Mouse (Mus musculus) R1 (cell line): Measurements from ENCODE around the gene Polr3f.

Experiments used
- DNase-seq: peaks from one replicate; pipeline ENCODE4 v3.0.0-alpha.2; 2018; ENCODE audit warnings: low read depth, low spot score

The Polr3f gene

DNA sequence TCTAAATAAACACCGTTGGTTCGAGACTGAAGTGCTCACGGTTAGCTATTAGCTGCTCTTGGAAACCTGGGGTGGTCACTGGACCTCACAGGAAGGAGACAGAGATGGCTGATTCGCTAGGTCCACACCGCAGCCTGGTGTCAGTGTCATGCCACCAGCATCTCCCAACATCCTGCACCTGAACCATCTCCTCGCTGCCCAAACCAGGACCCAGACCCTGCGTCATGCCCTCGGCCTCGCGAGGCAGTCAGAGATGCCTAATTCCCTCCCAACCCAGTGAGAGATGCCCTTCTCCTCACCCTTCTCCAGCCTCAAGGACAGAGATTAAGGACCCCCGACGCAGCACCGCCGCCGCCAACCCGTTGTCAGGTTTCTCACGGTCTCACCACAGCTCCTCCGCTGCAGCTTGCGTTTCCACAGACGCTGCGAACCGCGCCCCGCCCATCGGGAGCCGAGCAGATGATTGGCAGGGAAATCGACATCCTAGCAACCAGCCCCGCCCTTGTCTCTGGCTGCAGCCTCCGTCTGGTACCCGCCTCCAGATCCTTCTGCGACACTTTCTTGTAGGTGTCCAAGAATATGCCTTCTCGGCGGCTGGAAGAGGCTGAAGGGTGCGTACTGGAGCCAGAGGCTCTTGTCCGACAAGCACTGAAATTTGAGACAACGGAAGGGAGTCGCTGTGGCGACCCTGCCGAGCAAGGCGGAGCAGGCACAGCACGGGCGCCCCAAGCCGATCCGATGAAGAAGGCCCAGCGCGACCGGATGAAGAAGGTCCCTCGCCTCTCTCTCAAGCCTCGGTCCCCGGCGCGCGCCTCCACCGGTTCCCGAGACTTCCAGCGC, at the start of gene Polr3f, which contains the start of gene Dzank1:
Gene Polr3f (plus strand): TSS at position 738 of the 840 bp plus-strand sequence.
Gene Dzank1 (minus strand): TSS at position 434 of the 840 bp plus-strand sequence.
- DNase-seq, result peak; percentile 99

- no peak for DNase-seq
These were observed 48.1 kb upstream of the Polr3f start for GRCm38 (mm10) chr2:144479421-144479820.

DNA sequence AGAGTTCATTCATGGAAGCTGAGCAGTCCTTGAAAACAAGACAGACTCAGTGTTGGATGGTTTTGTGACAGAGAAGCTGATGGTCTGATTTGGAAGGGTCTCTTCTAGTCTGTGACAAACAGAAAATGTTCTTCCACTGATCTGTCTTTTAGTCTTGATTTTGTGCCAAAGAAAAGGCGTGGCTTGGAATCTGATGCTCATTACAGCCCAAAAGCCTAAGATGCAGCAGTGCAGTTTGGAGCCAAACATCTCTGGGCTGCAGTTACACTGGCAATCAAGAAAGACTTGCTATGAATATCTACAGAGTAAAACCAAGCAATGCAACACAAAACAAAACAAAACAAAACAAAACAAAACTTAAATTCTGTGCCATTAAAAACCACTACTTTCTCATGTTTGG, 43.4 kb upstream of the Polr3f start:
- no peak for DNase-seq

DNA sequence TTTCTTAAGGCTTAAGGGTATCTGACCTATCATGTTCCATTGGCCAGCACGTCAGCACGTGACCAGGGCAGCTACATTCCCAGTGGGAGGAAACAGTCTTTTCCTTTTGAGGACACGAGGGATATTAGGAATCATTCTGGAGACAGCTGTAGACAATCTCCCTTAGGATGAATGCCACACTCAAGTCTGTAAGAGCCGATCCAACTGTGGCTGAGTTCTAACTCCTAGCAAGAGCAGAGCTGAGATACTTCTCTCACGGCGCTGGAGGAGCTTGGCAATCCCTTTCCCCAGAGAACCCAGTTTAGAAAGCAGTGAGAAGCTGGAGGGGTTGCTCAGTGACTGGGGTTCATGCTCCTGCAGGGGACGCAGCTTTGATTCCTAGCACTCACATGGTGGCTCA, 42.1 kb upstream of the Polr3f start:
- DNase-seq, result no peak

DNA sequence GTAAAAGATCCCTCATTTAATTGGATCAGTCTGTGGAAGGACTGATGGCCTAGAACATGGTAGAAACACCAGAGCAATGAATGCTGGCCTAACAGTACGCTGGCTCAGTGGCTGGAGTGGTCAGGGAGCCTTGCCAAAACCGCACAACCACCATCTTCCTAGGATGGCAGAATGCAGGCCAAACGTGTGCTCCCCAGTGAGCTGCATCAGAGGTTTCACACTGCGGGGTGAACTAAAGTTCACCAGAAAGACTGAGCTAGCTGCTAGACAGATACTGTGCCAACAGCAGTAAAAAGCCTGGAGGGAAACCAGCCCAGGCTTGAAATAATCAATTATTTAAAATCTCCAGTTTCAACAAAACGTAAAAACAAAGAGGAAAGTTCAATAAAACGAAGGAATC, 40.0 kb upstream of the Polr3f start:
- DNase-seq, result no peak

DNA sequence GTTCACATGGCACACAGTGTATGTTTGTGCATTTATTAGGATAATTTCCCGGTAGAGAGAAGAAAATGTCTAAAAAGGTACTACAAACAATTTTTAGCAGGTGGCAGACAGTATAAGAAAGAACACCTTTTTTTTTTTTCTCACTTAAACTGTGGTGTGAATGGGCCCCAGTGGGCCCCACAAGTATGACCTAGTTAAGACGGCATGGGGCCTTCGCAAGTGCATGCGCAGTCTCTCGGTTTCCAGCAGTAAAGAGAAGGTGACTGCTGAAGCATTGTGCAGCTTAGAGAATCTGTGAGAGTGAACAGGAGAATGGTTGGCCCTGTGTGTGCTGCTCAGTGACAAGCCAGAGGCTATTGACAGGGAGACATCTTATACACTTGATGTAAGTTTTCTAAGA, 38.2 kb upstream of the Polr3f start:
- DNase-seq, result no peak

DNA sequence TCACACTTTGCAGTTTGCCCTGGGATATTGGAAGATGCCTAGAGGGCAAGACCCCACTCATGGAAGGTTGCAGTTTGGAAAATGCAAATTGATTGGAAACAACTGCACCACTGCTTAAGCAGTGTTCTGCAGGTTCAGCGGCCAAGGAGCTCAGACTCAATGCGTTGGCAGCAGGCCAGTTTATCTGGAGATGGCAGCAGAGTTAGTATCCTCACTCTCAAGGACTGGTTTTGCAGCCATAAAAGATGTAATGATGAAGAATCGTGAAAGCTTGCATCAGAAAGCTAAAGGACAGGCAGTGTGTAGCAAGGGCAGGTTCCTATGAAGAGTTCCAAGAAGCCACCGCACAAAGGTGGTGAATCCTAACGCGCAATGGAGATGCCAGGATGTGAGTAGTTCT, 25.4 kb upstream of the Polr3f start:
- DNase-seq, result no peak

- DNase-seq, result no peak
These were observed 12.9 kb upstream of the Polr3f start for GRCm38 (mm10) chr2:144514619-144515018.

DNA sequence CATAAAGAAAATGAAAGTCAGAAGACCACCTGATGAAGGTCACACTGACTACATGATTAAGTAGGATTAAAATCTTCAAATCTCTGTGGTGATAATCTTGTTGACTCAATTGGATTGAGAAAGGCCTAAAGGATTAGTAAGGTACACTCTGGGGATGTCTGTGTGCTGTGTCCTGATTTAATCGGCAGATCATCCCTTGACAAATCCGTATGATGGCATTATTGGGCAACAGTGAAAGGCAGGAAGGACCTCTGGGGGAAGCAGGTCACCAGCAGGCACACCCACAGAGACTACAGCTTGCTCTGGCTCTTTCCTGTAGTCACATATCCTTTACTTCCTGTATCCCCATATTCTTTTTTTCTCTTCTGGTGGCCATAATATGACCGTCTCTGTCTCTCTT, 7.7 kb upstream of the Polr3f start:
- DNase-seq, result no peak

- DNase-seq, result no peak
These were observed 1.7 kb upstream of the Polr3f start for GRCm38 (mm10) chr2:144525856-144526255.

DNA sequence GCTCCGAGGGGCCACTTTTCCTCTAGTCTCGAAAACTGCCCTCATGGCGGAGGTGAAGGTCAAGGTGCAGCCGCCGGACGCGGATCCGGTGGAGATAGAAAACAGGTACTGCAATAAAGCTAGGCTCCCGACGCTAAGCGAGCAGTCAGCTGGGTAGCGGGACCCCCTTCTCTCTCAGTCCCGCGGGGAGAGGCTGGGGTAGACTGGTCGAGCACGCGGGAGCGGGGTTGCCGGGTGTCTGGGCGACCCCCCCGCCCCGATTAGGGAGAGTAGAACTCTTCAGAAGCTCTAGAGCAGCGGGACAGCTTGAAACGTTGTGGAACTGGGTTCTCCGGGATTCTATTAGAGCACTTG, 280 bp downstream of the Polr3f start:
- no peak for DNase-seq

- DNase-seq, result no peak
These were observed 9.6 kb downstream of the Polr3f start for GRCm38 (mm10) chr2:144537123-144537522.

DNA sequence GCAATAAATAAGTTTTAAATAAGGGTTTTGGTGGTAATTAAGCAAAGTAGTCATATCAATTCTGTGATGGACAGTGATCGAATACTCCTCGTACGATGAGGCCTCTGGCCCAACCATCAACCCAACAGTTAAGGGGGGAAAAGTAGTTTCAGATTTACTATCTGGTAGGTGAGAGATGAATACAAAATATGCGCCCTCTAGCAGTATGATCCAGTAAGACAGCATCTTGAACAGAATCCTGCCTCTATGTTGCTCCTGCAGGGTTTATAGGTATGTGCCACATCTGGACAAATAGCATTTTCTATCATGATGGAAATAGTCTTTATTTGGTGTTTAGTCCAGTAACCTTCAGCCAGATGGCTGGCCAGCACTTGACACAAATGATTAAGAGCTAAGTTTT, 13.7 kb downstream of the Polr3f start:
- DNase-seq, result no peak

DNA sequence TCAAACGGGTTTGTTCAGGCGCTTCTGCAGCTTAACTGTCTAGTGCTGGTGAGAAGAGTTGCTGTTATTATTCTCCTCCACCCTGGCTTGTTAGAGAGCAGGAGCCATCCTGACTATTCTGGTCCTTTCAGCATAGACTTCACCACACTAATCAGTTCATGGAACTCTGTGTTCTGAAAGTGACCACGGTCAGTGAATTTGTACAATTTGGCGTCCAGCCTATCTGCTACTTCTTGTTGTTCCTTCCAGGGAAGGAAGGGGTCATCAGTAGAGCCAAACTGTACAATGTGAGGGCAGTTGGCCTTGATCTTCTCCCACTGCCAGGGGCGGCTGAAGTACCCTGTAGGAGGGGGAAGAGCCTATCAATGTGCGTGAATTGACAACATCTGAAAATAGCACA, 16.2 kb downstream of the Polr3f start:
- DNase-seq, result no peak

DNA sequence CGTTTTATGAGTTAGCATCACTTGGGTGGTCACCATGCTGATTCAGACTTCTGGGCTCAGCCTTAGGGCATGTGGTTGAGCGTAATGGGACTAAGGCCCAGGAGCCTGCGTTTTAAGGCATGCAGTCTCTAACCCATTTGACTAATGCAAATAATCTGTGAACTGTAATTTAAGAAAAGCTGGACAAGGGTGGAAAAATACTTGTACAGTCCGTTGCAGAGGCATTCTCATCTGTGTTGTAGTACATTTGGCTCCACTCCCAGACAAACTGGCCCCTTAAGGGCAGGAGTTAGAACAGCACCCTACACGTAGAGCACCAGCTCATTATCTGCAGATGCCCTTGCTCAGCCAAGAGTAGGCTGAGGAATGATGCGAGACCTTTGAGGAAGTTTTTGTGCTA, 17.1 kb downstream of the Polr3f start:
- no peak for DNase-seq

DNA sequence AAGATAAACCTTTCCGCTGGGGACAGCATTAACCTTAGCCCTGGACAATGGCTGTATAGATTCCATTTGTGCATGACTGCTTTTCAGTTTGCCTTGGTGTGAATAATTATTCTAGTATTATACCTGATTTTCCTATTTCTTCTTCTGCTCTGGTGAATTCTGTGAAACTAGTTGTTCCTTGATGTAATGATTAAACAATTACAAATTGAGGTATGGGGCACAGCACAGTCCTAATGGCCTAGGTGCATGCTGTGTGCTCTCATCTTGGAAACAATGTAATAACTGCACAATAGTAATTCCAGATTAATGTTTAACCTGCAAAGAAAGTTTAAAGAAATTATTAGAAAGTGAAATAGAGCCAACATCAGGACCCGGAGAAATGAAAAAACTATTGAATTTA, 17.5 kb downstream of the Polr3f start:
- DNase-seq, result no peak

- DNase-seq, result no peak
These were observed 18.0 kb downstream of the Polr3f start for GRCm38 (mm10) chr2:144545481-144545880.

DNA sequence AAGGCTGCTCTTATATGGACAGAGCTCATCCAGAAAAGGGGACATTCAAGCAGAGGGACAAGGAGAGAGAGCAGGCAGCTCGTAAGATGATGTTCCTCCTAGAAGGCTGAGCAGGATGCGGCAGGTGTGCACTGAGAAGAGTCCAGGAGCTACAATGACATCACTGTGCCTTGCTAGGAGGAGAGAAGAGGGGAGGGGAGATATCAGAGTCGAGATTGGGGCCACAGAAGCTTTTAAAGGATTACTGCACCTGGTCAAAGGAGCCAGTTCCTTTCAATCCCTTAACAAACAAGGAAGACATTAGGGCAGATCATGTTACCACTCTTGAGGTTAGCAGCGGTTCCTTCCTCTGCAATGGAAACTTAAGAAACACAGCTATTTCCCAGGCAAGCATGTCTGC, 20.0 kb downstream of the Polr3f start:
- no peak for DNase-seq

DNA sequence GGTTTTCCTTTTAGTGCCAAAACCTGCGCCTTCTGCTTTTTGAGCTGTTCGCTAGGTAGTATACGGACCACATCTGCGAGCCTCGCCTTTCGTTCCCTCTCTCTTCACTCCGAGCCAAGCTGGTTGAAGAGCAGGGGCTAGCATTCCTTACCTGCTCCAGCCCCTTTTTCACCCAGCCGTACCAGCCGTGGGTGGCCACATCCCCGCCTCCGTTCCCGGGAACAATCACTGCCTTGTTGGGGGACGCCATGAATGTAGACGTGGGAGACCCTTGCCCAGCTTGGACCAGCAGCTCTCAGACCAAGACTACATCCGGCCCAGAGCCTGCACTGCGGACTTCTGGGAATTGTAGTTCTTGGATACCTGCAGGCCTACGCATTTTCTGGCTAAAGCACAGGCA, 23.0 kb downstream of the Polr3f start, which contains the start of gene Rbbp9:
Gene Rbbp9 (minus strand): TSS at position 341 of the 400 bp plus-strand sequence.
- peak; percentile 91 for DNase-seq

DNA sequence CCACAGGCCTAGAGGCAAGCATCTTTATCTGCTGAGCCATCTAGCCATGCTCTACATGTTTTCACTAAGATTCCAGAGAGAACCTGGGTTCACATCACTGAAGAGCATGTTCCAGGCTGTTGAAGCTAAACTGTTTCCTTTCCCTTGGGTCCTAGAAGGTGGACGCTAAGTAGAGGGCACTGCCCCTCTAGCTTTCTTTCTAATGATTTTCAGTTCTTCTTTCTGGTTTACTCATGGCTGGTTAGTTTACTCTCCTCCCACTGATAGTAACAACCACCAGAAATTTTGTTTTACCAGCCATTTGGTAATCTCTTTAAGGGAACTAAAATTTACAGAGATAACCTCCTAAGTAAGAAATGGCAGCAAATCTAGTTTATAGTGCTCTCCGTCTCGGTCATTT, 26.4 kb downstream of the Polr3f start:
- no peak for DNase-seq

- DNase-seq, result no peak
These were observed 27.8 kb downstream of the Polr3f start for GRCm38 (mm10) chr2:144555286-144555819.

GRCm38 (mm10) chr2:144555820-144556552, 28.5 kb downstream of the Polr3f start, which contains the start of gene Sec23b:
Gene Sec23b, plus strand, starts transcription at chr2:144556229.
- DNase-seq, result peak; percentile 99

DNA sequence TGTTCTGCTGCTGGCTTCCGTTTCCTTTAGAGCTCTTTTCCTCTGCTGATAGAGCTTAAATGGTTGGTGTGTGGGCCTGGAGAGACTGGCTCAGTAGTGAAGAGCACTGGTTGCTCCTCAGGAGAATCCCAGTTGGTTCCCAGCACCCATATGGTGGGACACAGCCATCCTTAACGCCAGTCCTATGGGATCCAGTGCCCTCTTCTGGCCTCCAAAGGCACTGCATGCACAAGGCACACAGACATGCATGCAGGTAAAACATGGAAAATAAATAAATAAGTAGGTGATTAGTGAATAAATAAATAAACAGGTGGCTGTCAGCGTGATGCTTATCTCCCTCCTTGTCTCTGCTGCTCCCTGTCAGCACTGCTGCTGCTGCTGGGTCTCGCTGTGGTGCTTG, 61.2 kb downstream of the Polr3f start:
- DNase-seq, result peak; percentile 69
